Mouse (Mus musculus) liver, embryonic 14.5 days (tissue): ENCODE measurements around the gene Kif1a.

ENCODE experiments used
- CTCF ChIP-seq: IDR thresholded peaks from 2 replicates; pipeline ENCODE4 v1.5.1; 2016; ENCODE audit warnings: antibody characterized with exemption, low read depth, control low read depth
- EP300 ChIP-seq: IDR thresholded peaks from 2 replicates; pipeline ENCODE4 v1.6.1; 2016; ENCODE audit warnings: antibody characterized with exemption, low read depth

DNA sequence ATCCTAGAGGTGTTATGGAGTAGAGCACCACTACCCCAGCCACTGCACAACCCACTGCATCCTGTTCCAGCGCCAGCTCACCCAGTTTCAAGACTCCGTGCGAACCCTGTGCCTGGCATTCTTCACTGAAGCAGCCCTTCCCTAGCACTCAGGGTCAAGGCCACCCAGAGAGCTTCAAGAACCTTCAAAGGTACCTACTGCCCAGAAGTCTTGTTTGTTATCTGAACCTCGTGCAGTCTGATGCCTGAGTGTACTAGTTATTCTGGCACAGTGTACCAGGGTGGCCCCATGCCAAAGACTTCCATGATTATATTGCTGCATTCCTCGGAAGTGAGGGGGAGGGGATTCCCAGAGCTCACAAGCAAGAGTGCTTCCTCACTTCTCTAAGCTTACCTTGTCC, 38.1 kb downstream of the Kif1a start:
- TF ChIP-seq CTCF: no peak
- TF ChIP-seq EP300: no peak
